Mouse (Mus musculus) small intestine, adult 2 months (tissue): ENCODE measurements at regions not wholly inside any gene's neighbourhood (a gene's known extent, or its start where the extent isn't known, plus 50 kb on each side); places are given as distances from the start of the nearest gene placed in this dataset.

Experiments
- H3K27ac ChIP-seq: fragments of 200-500 bp; 2 replicates; pipeline ENCODE4 v1.5.1; 2012; ENCODE audit warnings: low read depth, low read length, control low read depth, inconsistent platforms; ENCODE audit not compliant: insufficient read depth
- H3K27me3 ChIP-seq: fragments of 200-500 bp; 2 replicates; pipeline ENCODE4 v1.6.1; 2012; ENCODE audit warnings: mild to moderate bottlenecking, moderate library complexity, low read length, inconsistent platforms; ENCODE audit not compliant: control insufficient read depth, insufficient read depth
- H3K36me3 ChIP-seq: fragments of 200-500 bp; 2 replicates; pipeline ENCODE4 v1.6.1; 2012; ENCODE audit warnings: mild to moderate bottlenecking, low read length, control low read depth, inconsistent platforms; ENCODE audit not compliant: control insufficient read depth, insufficient read depth
- H3K4me1 ChIP-seq: fragments of 200-500 bp; 2 replicates; pipeline ENCODE4 v1.6.1; 2012; ENCODE audit warnings: low read length, inconsistent platforms, mixed read lengths; ENCODE audit not compliant: control insufficient read depth, insufficient read depth, insufficient read length
- H3K4me3 ChIP-seq: fragments of 200-500 bp; 2 replicates; pipeline ENCODE4 v1.5.1; 2012; ENCODE audit warnings: low read depth, mild to moderate bottlenecking, control low read depth, inconsistent platforms, low read length, moderate library complexity
- CTCF ChIP-seq: fragments of 200-500 bp; IDR thresholded peaks from 2 replicates; pipeline ENCODE4 v1.5.1; 2012; ENCODE audit warnings: low read depth, mild to moderate bottlenecking, control low read depth, inconsistent platforms, low read length, moderate library complexity, mixed read lengths; ENCODE audit not compliant: insufficient replicate concordance, insufficient read length; ENCODE audit errors: extremely low read depth
- POLR2A ChIP-seq: fragments of 200-500 bp; IDR thresholded peaks from 2 replicates; pipeline ENCODE4 v1.6.1; 2012; ENCODE audit warnings: low read depth, mild to moderate bottlenecking, control low read depth, inconsistent platforms, low read length, moderate library complexity
- WGBS: fragments of 180-500 bp; shearing (Covaris S2); methylation state at CpG from one replicate; pipeline ENCODE4 v1.1.7; 2018; 5-methylcytosine and 5-hydroxymethylcytosine counted together

GRCm38 (mm10) chr2:166476953-166477352 lies 236.7 kb downstream of the Prex1 start:
- H3K4me1 ChIP-seq = no peaks in the 10 kb centered on the region
- WGBS = 78% methylated on average over 6 of the region's 6 CpGs
- no peaks in the 10 kb centered on the region for H3K36me3 ChIP-seq
- H3K27ac ChIP-seq = no peak overlapping the region
- no peaks in the 10 kb centered on the region for H3K27me3 ChIP-seq
- no peak overlapping the region for H3K4me3 ChIP-seq
- TF ChIP-seq POLR2A = no peak
- no peak for TF ChIP-seq CTCF

GRCm38 (mm10) chr2:166475624-166476023 lies 238.0 kb downstream of the Prex1 start:
- H3K36me3 ChIP-seq = no peaks in the 10 kb centered on the region
- 62% methylated on average over 4 of the region's 4 CpGs for WGBS
- H3K27me3 ChIP-seq = no peaks in the 10 kb centered on the region
- H3K4me1 ChIP-seq = no peaks in the 10 kb centered on the region
- no peak overlapping the region for H3K27ac ChIP-seq
- no peak for TF ChIP-seq POLR2A
- no peak for TF ChIP-seq CTCF
- H3K4me3 ChIP-seq = no peak overlapping the region

- WGBS = 71% methylated on average over 12 of the region's 12 CpGs
- Histone ChIP-seq H3K4me1 (no peaks in the 10 kb centered on the region), H3K27me3 (no peaks in the 10 kb centered on the region)
These were observed 239.0 kb downstream of the Prex1 start for GRCm38 (mm10) chr2:166474601-166475000.

GRCm38 (mm10) chr2:166471257-166471753 lies 242.3 kb downstream of the Prex1 start:
- 0 out of 2 replicates have a peak overlapping the region, but pooled peaks have one; percentile 26 for H3K27ac ChIP-seq
- WGBS = 63% methylated on average over 6 of the region's 6 CpGs
- TF ChIP-seq CTCF (no peak), POLR2A (no peak)
- H3K36me3 ChIP-seq = no peaks in the 10 kb centered on the region
- H3K4me1 ChIP-seq = peaks cover 3% of the 10 kb centered on the region; the same call in 1 of the 2 replicates
- H3K27me3 ChIP-seq = no peaks in the 10 kb centered on the region
- H3K4me3 ChIP-seq = no peak overlapping the region

More at GRCm38 (mm10) chr2:166474601-166475000, 239.0 kb downstream of the Prex1 start:
- no peak overlapping the region for H3K4me3 ChIP-seq
- no peaks in the 10 kb centered on the region for H3K36me3 ChIP-seq
- TF ChIP-seq POLR2A = no peak
- no peak overlapping the region for H3K27ac ChIP-seq

- H3K27me3 ChIP-seq = no peaks in the 10 kb centered on the region
- WGBS = 61% methylated on average over 9 of the region's 9 CpGs
- H3K27ac ChIP-seq = peak overlapping the region; percentile 32; the same call in 1 of the 2 replicates
- H3K4me3 ChIP-seq = no peak overlapping the region
- no peaks in the 10 kb centered on the region for H3K36me3 ChIP-seq
- TF ChIP-seq CTCF = no peak
- no peak for TF ChIP-seq POLR2A
- H3K4me1 ChIP-seq = peaks cover 3% of the 10 kb centered on the region; the same call in 1 of the 2 replicates
These were observed 244.5 kb downstream of the Prex1 start for GRCm38 (mm10) chr2:166469046-166469593.

- 50% methylated on average over 7 of the region's 7 CpGs for WGBS
- TF ChIP-seq POLR2A (no peak), CTCF (no peak)
- Histone ChIP-seq H3K4me1 (peaks cover 3% of the 10 kb centered on the region), H3K36me3 (no peaks in the 10 kb centered on the region), H3K27me3 (no peaks in the 10 kb centered on the region), H3K4me3 (no peak overlapping the region), H3K27ac (peak overlapping the region; percentile 61; the same call in 1 of the 2 replicates)
These were observed 246.5 kb downstream of the Prex1 start for GRCm38 (mm10) chr2:166467137-166467536.

- TF ChIP-seq CTCF (no peak), POLR2A (no peak)
- Histone ChIP-seq H3K27me3 (no peaks in the 10 kb centered on the region), H3K4me3 (no peak overlapping the region), H3K4me1 (peaks cover 3% of the 10 kb centered on the region), H3K36me3 (no peaks in the 10 kb centered on the region), H3K27ac (no peak overlapping the region)
- WGBS = 66% methylated on average over 5 of the region's 5 CpGs
These were observed 248.1 kb downstream of the Prex1 start for GRCm38 (mm10) chr2:166465531-166465930.
